Mouse (Mus musculus) midbrain, postnatal 0 days (tissue): ENCODE results near the gene Pkd1l1. TPM values are rescaled to one million over a fixed set of nuclear protein-coding genes. Genes with fewer than 3 reads are reported as not detected.

Source experiments
- ATAC-seq: fragments of 200-750 bp; cut with Nextera tagmentation; 2 replicates; pipeline ENCODE4 v1.8.0; 2017; ENCODE audit warnings: moderate number of reproducible peaks, mild to moderate bottlenecking, moderate TSS enrichment, moderate library complexity; ENCODE audit not compliant: low FRiP score
- DNase-seq: peaks from one replicate; pipeline ENCODE4 v3.0.0-alpha.2; 2015; ENCODE audit warnings: low spot score
- H3K27ac ChIP-seq: fragments of 300-500 bp; sonication (generic); 2 replicates; pipeline ENCODE4 v1.5.1; 2014; ENCODE audit warnings: low read depth, mild to moderate bottlenecking, low read length, mixed read lengths
- H3K27me3 ChIP-seq: fragments of 300-500 bp; sonication (generic); 2 replicates; pipeline ENCODE4 v1.6.1; 2014; ENCODE audit warnings: low read length, control low read depth, mixed read lengths; ENCODE audit not compliant: insufficient read depth
- H3K36me3 ChIP-seq: fragments of 300-500 bp; sonication (generic); 2 replicates; pipeline ENCODE4 v1.6.1; 2014; ENCODE audit warnings: low read length, control low read depth, mixed read lengths; ENCODE audit not compliant: insufficient read depth
- H3K4me1 ChIP-seq: fragments of 300-500 bp; sonication (generic); 2 replicates; pipeline ENCODE4 v1.6.1; 2014; ENCODE audit warnings: mild to moderate bottlenecking, control low read depth, antibody characterized with exemption, low read length, mixed read lengths; ENCODE audit not compliant: insufficient read depth
- H3K4me2 ChIP-seq: fragments of 300-500 bp; sonication (generic); 2 replicates; pipeline ENCODE4 v1.6.1; 2014; ENCODE audit warnings: low read depth, mild to moderate bottlenecking, low read length, mixed read lengths; ENCODE audit not compliant: poor library complexity, severe bottlenecking
- H3K4me3 ChIP-seq: fragments of 300-500 bp; sonication (generic); 2 replicates; pipeline ENCODE4 v1.5.1; 2014; ENCODE audit warnings: low read depth, mild to moderate bottlenecking, low read length, moderate library complexity
- H3K9ac ChIP-seq: fragments of 300-500 bp; sonication (generic); replicated peaks from 2 replicates; pipeline ENCODE4 v1.6.1; 2014; ENCODE audit warnings: mild to moderate bottlenecking, low read length, moderate library complexity, mixed read lengths; ENCODE audit not compliant: poor library complexity, severe bottlenecking
- H3K9me3 ChIP-seq: fragments of 300-500 bp; sonication (generic); 2 replicates; pipeline ENCODE4 v1.6.1; 2016; ENCODE audit warnings: low read length, control low read depth
- CTCF ChIP-seq: IDR thresholded peaks from 2 replicates; pipeline ENCODE4 v1.5.1; 2016; ENCODE audit warnings: antibody characterized with exemption, mild to moderate bottlenecking
- WGBS: fragments of 180-500 bp; shearing (Covaris S2); extraction: QIAGEN DNeasy Blood & Tissue Kit; methylation state at CpG from one replicate; pipeline ENCODE4 v1.1.7; 2014; 5-methylcytosine and 5-hydroxymethylcytosine counted together
- polyA plus RNA-seq: library from polyadenylated mRNA; unstranded; fragments of >200 nt; fragmentation: Nextera tagmentation; extraction: Ambion mirVana; gene quantifications from 2 replicates; pipeline ENCODE4 v1.2.1, GENCODE M21; 2015
- total RNA-seq: library from RNA; depleted of rRNA; stranded (reverse); fragments of >200 nt; gene quantifications from 2 replicates; pipeline ENCODE4 v1.2.3, GENCODE M21; 2014

Gene Pkd1l1
- total and polyA plus RNA-seq, 2 experiments from 2014 or later = 0.22 to 0.57 TPM

DNA sequence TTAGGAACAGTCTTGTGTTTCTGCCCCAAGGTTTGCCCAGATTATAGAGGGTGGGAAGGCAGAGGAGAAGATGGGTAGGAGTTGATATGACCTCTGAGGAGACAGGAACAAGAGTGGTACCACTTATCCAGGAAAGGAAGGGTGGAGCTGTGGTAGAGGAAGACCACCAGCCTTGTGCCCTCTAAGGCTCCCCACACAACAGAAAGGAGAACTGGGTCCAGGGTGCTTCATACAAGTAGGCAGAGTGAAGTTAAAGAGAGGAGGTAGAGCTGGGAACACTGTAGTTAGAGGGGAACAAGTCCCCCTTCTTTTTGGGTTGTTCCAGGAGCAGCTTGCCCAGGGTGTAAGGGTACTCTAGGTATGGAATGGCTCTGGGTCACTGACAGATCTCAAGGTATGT, 125.0 kb downstream of the Pkd1l1 start:
- no peaks in the 10 kb centered on the region for H3K4me1 ChIP-seq
- ATAC-seq = no peak
- H3K4me3 ChIP-seq = no peak overlapping the region
- H3K9ac ChIP-seq = no peak overlapping the region
- H3K27ac ChIP-seq = no peak overlapping the region
- H3K9me3 ChIP-seq = no peaks in the 10 kb centered on the region
- no peaks in the 10 kb centered on the region for H3K27me3 ChIP-seq
- TF ChIP-seq CTCF = no peak
- no peak for DNase-seq
- no peak overlapping the region for H3K4me2 ChIP-seq
- no peaks in the 10 kb centered on the region for H3K36me3 ChIP-seq

DNA sequence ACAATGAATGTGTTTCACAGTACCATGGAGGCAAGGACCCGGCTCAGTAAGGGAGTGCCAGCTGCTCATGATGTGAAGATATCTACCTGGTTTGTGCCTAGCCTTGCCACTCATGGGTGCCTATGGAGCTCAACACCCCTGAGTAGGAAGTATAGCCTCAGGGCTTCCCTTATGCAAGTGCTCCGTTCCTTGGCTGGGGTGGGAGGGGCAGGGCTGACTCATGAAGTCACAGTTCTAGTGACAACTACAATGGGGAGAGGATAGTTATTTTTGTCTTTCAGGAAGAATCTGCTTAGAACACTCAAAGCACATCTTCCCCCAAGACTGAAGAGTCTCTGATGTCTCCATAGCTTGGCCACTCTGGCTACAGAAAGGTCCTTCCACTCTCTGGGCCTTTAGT, 125.4 kb downstream of the Pkd1l1 start:
- no peak for TF ChIP-seq CTCF
- Histone ChIP-seq H3K27ac (no peak overlapping the region), H3K4me3 (no peak overlapping the region), H3K4me2 (no peak overlapping the region), H3K27me3 (no peaks in the 10 kb centered on the region), H3K4me1 (no peaks in the 10 kb centered on the region), H3K9ac (no peak overlapping the region), H3K36me3 (no peaks in the 10 kb centered on the region), H3K9me3 (no peaks in the 10 kb centered on the region)
- WGBS = 95% methylated on average over 2 of the region's 2 CpGs
- no peak for DNase-seq
- no peak for ATAC-seq

DNA sequence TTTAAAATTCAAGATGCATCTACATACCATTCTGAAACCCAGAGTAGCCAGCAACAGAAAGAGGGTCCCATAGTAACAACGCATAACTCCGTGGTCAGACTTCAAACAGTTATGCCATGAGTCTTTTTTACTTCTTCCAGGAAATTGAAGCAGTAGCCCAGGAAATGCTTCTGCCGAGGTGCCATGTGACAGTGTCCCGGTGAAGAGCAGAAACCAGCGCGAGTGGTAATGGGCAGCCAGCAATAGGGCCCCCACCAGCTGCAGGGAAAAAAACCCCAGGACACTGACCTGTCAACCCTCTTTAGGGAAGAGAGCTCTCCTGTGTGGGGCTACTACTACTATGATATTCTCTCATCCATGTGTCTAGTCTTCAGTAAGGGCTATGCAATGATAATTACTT, 136.9 kb downstream of the Pkd1l1 start:
- DNase-seq (no peak), ATAC-seq (no peak)
- no peaks in the 10 kb centered on the region for H3K4me1 ChIP-seq
- 94% methylated on average over 6 of the region's 6 CpGs for WGBS
- H3K27ac ChIP-seq = no peak overlapping the region
- no peaks in the 10 kb centered on the region for H3K9me3 ChIP-seq
- no peak overlapping the region for H3K9ac ChIP-seq
- H3K27me3 ChIP-seq = no peaks in the 10 kb centered on the region
- no peak overlapping the region for H3K4me3 ChIP-seq
- no peak overlapping the region for H3K4me2 ChIP-seq
- no peak for TF ChIP-seq CTCF
- no peaks in the 10 kb centered on the region for H3K36me3 ChIP-seq

DNA sequence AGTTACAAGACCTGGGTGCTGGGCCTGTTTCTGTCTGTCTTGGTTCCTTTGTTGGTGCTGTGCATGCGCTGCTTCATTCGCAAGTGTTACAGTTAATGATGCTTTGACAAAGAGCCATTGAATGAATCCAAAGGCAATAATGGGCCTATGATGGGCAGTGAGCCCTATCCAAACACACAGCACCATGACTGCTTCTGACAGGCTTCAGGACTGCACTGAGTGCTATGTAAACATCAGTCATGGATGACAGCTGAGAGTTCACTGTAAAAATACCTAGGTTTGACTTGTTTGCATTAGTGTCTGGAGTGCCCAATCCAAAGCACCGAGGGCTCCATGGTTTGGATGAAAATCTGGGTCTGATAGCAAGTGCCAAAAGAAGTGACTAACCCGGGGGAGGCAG, 138.9 kb downstream of the Pkd1l1 start:
- H3K27me3 ChIP-seq = no peaks in the 10 kb centered on the region
- H3K4me3 ChIP-seq = no peak overlapping the region
- H3K9me3 ChIP-seq = no peaks in the 10 kb centered on the region
- 84% methylated on average over 4 of the region's 4 CpGs for WGBS
- no peak overlapping the region for H3K9ac ChIP-seq
- no peak for DNase-seq
- no peaks in the 10 kb centered on the region for H3K4me1 ChIP-seq
- no peaks in the 10 kb centered on the region for H3K36me3 ChIP-seq
- ATAC-seq = no peak
- no peak overlapping the region for H3K4me2 ChIP-seq
- no peak overlapping the region for H3K27ac ChIP-seq
- TF ChIP-seq CTCF = no peak

DNA sequence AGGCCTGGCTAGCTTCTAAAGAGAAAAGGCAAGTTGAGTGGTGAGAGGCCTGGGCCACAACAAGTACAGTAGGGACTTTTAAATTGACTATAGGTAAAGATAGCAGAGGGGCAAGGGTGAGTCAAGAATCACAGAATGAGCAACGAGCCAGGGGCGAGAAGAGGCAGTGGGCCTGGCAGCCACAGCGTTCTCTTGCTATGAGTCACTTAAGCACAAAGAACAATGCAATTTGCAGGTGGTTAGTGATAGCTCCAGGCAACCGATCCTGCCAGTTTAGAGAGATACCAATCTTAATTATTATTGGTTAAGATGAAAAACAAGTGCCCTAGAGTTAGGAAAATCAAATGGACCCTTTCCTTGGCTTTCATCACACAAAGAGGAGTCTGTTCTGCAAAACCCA, 142.5 kb downstream of the Pkd1l1 start:
- Histone ChIP-seq H3K9me3 (no peaks in the 10 kb centered on the region), H3K4me3 (no peak overlapping the region), H3K27me3 (no peaks in the 10 kb centered on the region), H3K4me2 (no peak overlapping the region), H3K4me1 (no peaks in the 10 kb centered on the region), H3K9ac (no peak overlapping the region), H3K36me3 (no peaks in the 10 kb centered on the region), H3K27ac (no peak overlapping the region)
- no peak for TF ChIP-seq CTCF
- DNase-seq (no peak), ATAC-seq (no peak)
- 81% methylated on average over 4 of the region's 4 CpGs for WGBS

DNA sequence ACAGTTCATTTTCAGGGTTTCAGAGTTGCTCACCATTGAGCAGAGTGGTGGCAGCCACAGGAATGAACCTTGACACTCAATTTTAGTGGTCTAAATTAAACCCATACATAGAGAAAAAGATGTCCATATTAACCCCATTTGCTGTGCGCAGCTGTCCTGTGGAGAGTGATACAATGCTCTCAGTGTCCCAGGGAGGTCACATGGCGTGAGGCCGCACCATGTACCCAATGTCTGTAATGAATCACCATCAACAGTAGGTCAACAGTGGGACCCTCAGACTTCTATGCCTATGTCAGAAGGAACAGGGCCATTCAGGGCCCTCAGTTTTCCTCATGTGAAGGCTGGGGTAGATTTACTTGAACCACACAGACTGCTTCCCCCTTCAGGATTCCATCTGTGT, 143.5 kb downstream of the Pkd1l1 start:
- Histone ChIP-seq H3K9me3 (no peaks in the 10 kb centered on the region), H3K9ac (no peak overlapping the region), H3K27ac (no peak overlapping the region), H3K4me3 (no peak overlapping the region), H3K36me3 (no peaks in the 10 kb centered on the region), H3K4me2 (no peak overlapping the region), H3K27me3 (no peaks in the 10 kb centered on the region), H3K4me1 (no peaks in the 10 kb centered on the region)
- TF ChIP-seq CTCF = no peak
- no peak for DNase-seq
- no peak for ATAC-seq
- WGBS = 87% methylated on average over 3 of the region's 3 CpGs
